Mouse (Mus musculus) fibroblast of lung, adult 2 months (primary cell): ENCODE measurements around the gene Erc2.

Experiments used
- DNase-seq: peaks from one replicate; pipeline ENCODE4 v3.0.0-alpha.2; 2011; ENCODE audit warnings: low read depth

Gene Erc2

GRCm38 (mm10) chr14:27945276-27945675, 323.0 kb downstream of the Erc2 start:
- DNase-seq: no peak

- DNase-seq: no peak
These were observed 324.0 kb downstream of the Erc2 start for GRCm38 (mm10) chr14:27946211-27946610.

GRCm38 (mm10) chr14:27948391-27948790, 326.2 kb downstream of the Erc2 start:
- no peak for DNase-seq

GRCm38 (mm10) chr14:27953814-27954213, 331.6 kb downstream of the Erc2 start:
- no peak for DNase-seq

- DNase-seq: peak; percentile 13
These were observed 334.6 kb downstream of the Erc2 start for GRCm38 (mm10) chr14:27956801-27957200.

- no peak for DNase-seq
These were observed 351.5 kb downstream of the Erc2 start for GRCm38 (mm10) chr14:27973701-27974100.

- DNase-seq: no peak
These were observed 353.4 kb downstream of the Erc2 start for GRCm38 (mm10) chr14:27975661-27976060.

- no peak for DNase-seq
These were observed 362.5 kb downstream of the Erc2 start for GRCm38 (mm10) chr14:27984758-27985157.

GRCm38 (mm10) chr14:27985201-27985600, 363.0 kb downstream of the Erc2 start:
- DNase-seq: no peak

GRCm38 (mm10) chr14:27987422-27987821, 365.2 kb downstream of the Erc2 start:
- no peak for DNase-seq

GRCm38 (mm10) chr14:27998551-27998950, 376.3 kb downstream of the Erc2 start:
- no peak for DNase-seq

GRCm38 (mm10) chr14:28004023-28004422, 381.8 kb downstream of the Erc2 start:
- DNase-seq: peak; percentile 14

- no peak for DNase-seq
These were observed 388.5 kb downstream of the Erc2 start for GRCm38 (mm10) chr14:28010536-28011280.

- no peak for DNase-seq
These were observed 401.0 kb downstream of the Erc2 start for GRCm38 (mm10) chr14:28023199-28023598.

GRCm38 (mm10) chr14:28030870-28031269, 408.6 kb downstream of the Erc2 start:
- DNase-seq: no peak

- DNase-seq: peak; percentile 25
These were observed 412.8 kb downstream of the Erc2 start for GRCm38 (mm10) chr14:28035013-28035412.

- no peak for DNase-seq
These were observed 420.9 kb downstream of the Erc2 start for GRCm38 (mm10) chr14:28043095-28043494.

- DNase-seq: no peak
These were observed 429.4 kb downstream of the Erc2 start for GRCm38 (mm10) chr14:28051646-28052045.

- DNase-seq: no peak
These were observed 435.1 kb downstream of the Erc2 start for GRCm38 (mm10) chr14:28057159-28057884.

GRCm38 (mm10) chr14:28057885-28058860, 435.9 kb downstream of the Erc2 start:
- peak; percentile 35 for DNase-seq

- DNase-seq: no peak
These were observed 438.7 kb downstream of the Erc2 start for GRCm38 (mm10) chr14:28060891-28061290.
